Mouse (Mus musculus): ENCODE data around the gene Tmem209. TPM values are rescaled to one million over a fixed set of nuclear protein-coding genes. Genes with fewer than 3 reads are reported as not detected.
A peak's percentile ranks its signal among the peaks of the same experiment; 100 is the strongest.

The Tmem209 gene
- total RNA-seq, 2 experiments from 2014 or later, result 18.6 to 23.3 TPM

DNA sequence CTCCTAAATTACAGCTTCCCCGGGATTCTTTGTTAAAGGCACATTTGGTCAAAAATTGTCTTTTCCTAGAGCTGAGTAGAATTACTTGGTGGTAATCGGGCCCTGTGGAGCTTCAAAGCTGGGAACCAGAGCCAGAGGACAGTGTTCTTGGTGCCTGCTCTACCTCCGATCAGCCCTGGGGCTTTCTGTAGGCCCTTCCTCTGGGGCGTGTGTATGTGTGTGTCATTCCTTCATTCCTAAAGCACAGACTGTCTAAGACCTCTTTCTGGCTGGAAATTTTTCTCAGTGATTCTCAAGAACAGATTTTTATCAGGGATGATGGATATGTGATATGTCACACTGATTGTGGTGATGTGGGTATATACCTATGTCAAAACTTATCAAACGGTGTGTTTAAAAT, 29.2 kb upstream of the Tmem209 start:
- no peak for DNase-seq (ENCODE audit: low spot score in 2 of 2)

DNA sequence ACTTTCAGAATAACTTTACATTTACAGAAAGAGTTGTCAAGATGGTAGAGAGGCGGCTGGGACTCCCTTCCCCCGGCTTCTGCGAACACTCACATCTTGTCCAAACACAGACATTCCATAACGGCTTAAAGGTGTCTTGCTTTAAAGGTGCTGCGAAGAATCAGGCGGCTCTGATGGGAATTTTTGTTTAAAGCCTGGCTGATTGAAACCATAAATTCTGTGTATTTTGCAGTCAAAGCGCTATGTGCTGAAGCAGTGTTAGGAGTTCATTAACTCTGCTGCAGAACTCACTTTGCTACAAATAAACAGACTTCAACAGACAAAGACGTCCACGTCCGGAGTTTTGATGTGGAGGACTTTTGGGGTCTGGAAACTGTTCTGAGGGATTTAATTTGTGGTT, 28.7 kb upstream of the Tmem209 start:
- DNase-seq (ENCODE audit: low spot score in 2 of 2), result no peak

DNA sequence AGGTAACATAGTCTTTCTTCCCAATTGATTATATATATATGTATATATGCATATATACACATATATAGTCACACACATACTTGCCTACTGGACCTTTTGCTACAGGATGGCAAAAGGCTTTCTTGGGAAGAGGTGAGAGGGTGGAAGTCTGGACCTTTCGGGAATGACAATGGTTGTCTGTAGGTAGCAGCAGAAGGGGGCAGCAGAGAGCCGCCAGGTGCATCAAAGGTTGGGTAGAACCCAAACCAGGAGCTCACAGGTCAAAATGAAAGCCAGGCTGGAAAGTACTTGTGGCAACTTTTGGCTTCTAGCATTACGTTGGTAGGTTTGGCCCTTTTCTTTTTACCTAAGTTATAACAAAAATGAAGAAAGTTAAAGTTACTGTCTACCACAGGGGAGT, 25.8 kb upstream of the Tmem209 start:
- DNase-seq (ENCODE audit: low spot score in 2 of 2), result peak in 1 of 2 experiments; percentile 32

DNA sequence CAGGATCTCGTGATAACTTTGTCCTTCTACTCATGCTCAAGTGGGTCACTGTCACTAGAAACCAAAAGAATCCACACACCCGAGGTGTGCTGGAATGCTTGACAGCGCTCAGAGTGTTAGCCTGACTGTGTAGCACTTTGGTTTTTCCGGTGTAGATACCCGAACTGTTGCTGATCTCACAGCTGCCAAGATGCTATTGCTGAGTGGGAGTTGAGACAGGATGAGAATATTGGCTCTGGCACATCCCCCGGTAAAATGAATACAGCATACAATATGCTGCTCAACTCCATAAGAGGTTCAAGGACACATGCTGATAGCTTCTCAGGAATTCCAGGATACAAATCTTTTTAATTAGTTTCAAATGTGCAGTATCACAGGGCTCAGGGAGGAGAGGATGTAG, 19.2 kb upstream of the Tmem209 start:
- DNase-seq (ENCODE audit: low spot score in 2 of 2), result peak in 1 of 2 experiments; percentile 55

DNA sequence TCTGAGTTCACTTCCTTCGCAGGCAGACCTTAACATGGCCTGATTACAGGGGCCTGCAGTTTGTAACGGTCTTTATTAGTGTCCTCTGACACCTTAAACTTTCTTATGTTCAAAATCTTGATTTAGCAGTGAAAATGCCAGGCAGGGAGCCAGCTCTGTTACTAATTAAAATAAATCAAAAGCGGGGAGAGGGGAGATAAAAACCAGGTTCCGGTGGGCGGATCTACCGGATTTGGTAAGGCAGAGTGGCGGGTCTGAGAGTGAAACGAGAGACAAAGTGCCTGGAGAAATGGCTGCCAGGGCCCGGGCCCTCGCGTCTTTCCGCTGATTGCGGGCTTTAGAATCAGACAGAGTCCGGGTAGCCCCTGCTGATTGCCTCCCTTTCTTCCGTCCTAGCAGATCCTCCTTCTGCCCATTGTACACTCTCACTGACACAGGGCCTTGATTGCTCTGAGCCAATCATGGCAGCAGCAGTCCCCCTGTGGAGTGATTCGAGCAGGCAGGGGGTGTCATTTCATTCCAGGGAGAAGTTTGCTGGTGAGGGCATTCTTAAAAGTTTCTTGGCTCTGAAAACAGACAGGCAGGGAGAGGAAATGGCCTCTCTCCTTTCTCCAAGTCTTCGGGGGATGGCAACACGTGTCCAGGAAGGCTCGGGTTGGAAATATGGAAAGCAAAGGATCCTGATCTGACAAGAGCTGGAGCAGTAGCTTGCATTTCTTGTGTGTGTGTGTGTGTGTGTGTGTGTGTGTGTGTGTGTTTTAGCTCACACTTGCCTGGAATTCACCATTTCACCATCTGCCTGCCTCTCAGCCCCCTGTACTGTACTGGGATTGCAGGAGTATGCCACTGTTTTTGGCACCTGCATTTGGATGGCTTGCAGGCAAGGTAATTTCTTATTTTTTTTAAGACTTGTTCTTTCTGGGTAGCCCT, 17.3 kb upstream of the Tmem209 start:
- no peak for DNase-seq (ENCODE audit: low spot score in 2 of 2)

DNA sequence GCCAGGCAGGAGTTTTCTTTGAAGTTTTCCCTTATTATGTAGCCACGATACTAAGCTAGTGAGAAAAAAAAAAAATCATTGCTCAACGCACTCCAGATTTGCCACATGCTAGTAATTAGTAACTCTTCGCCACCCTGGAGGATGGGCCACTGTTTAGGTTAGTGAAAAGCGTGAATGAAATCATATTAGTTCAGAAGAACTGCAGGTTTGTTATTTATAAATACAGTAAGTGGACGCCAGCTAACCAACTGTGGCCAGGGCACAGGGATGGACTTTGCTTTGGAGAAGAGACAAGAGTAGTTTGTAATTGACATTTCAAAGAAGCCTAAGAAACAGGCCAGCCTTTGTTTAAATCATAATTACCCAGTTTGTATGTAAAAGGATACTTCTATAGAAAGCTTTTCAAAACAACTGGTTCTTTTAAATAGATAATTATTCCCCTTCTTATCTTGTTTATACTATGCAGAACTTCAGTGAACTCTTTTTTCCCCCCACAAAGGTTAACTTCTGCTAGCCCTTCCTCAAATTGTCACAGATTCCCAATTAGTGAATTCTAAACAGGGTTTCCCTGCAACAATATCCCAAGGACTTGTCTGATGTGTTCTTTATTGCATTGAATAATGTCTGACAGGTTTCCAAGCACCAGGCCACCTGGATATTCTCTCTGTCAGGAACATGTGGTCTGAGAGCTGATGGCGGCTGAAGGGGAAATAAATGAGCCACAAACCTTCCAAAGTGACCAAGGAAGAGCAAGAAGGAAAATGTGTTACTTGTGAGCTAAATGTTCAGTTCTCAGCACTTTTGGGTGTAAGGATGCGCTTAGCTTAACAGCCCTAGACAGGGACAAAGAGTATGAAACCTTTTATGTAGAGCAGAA, 16.1 kb upstream of the Tmem209 start:
- no peak for DNase-seq (ENCODE audit: low spot score in 2 of 2)

DNA sequence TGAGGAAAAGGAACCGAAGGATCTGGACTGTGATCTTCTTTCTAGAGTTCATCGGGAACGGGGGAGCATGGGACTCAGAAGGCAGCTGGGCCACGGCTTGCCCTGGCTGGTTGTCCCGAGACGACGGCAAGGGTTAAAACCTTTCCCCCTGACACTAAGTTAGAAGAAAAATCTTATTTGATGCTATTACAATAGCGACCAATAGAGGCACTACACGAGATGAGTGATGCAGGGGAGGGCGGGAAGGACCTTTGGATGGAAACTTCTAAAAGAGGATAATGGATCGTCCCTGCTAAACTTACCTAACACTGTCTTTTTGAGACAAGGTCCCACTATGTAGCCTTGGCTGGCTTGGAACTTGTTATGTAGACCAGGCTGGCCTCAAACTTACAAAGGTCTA, 10.8 kb upstream of the Tmem209 start:
- no peak for DNase-seq (ENCODE audit: low spot score in 2 of 2)

DNA sequence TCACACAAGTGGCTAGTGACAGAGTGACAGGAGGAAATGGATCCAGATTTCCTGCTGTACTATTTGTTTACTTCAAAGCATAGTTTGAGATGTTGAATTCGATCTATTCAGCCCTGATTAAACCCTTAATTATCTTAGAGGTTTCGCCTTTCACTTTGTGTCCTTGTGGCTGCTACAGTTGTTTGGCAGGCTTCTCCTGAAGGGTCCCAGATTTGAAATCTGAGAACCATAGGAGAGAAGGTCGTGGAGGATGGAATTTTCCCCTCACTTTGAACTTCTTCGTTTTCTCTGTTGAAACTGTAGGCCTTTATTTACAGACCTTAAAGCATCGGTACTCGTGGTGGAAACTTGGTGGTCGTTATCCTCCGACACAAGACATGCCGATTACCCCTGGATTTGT, 4.7 kb upstream of the Tmem209 start:
- no peak for DNase-seq (ENCODE audit: low spot score in 2 of 2)

DNA sequence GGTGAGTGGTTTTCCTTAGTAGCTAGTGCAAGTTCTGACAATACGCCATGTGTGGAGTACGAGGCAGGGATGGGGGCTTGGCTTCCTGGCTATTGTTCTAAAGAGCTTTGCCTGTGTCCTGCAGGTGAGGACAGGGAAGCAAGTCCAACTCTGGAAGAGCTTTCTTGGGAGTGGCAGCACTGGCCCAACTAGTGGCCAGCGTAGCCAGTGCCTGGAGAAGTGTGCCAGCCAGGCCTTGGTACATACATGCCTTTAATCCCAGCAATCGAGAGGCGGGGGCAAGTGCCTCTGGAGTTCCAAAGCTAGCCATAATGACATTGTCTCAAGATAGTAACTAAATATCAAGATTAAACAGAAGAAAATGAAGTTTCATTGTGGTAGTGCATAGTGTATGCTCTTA, 708 bp upstream of the Tmem209 start:
- DNase-seq (ENCODE audit: low spot score in 2 of 2), result no peak

DNA sequence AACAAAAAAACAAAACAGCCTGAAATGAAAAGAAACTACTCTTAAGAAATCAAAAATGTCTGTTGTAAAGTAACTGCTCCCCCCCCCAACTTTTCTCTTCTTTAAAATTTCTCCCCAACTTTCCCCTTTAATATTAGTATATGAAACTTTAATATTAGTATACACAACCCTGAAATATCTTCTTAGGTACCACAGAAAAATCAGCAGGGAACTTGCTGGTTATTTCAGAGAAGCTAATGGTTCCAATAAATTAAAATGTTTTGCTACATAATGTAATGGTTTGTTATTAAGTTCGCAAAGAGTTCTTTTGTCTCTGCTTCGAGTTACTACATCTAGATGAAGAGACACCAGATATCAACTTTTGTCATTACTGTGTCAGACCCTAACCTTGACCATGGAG, 759 bp downstream of the Tmem209 start:
- no peak for DNase-seq (ENCODE audit: low spot score in 2 of 2)

DNA sequence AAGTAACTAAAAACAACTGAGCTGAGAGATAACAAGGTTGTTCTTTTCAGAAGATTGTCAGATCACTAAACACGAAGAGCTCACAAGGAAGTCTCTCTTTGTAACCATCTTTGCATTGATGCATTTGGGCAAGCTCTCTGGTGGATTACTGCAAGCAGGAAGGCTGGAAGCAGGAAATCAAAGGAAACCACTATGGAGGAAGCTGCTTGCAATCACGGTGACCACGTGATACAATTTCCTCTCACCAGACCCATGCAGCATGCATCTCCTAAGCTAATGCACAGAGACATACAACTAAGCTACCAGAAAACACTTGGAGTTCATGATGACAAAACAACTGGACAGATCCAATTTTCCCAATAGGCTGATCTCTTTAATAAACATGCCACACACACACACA, 10.5 kb downstream of the Tmem209 start:
- DNase-seq (ENCODE audit: low spot score in 2 of 2), result no peak

DNA sequence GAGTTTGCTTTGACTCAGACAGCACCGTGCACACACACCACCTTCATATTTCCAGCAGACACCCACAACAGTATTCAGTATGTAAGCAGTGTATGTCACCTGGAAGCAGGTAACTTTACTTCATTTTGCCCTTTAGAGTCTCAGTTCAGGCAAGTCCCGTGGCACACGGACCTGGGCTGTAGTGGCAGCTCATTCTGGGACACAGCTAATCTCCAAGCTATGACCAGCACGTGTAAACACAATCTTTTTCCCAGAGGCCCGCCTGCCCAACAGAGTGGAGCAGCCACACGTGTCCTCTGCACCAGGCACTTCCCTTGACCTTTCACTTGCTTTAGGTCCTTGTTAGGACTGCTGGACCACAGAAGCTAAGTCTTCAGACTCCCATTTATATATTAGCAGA, 23.1 kb downstream of the Tmem209 start:
- DNase-seq (ENCODE audit: low spot score in 2 of 2), result no peak

DNA sequence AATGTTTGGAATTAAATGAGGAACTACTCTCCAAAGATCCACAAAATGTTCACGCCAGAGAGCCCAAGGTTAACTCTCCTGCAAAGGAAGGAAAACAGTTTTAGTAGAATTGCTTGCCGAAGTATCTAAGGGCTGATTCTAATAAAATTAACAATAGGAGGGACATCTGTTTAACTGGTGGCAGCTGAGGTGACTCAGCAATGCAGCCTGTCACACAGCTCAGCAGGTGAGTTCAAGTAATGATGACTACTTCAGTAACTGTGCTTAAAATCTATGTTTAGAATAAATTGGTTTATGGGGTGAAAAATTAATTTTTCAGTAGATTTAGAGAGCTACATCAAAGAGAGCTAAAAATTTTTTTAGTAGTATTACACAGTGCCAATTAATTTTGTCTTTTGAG, 26.7 kb downstream of the Tmem209 start:
- no peak for DNase-seq (ENCODE audit: low spot score in 2 of 2)

DNA sequence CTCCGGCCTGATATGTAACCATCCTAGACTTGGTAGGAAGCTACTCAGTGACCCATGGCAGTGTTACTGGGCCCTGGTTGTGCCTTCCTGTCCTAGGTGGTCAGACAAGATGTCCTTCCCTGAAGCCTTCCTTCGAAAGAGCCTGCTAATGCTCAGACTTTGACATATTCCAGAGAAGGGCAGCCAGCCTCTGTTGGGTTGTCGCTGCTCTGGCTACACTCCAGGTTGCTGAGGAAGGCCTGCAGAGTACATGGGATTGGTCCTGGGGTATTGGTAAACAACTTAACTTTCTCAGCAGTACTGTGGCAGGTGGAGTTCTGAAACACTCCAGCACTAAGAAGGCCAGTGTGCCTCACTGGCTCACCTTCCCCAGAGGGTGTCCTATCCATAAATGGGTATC, 30.2 kb downstream of the Tmem209 start:
- DNase-seq (ENCODE audit: low spot score in 2 of 2), result no peak

DNA sequence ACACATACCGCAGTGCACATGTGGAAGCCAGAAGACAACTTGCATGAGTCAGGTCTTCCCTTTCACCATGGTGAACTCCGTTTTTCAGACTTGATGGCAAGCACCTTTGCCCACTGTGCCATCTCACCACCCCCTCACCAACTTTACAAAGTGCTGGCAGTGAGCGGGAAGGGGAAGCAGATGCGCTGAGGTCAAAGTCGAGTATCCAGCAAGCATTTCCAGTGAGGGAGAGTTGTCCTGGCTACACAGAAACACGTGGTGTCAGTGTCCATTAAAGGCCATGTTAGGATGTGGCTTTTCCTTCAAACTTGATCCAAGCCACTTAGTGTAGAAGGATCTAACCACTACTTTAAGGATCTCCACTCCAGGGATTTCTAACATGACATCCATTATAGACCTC, 31.8 kb downstream of the Tmem209 start:
- DNase-seq (ENCODE audit: low spot score in 2 of 2), result no peak

DNA sequence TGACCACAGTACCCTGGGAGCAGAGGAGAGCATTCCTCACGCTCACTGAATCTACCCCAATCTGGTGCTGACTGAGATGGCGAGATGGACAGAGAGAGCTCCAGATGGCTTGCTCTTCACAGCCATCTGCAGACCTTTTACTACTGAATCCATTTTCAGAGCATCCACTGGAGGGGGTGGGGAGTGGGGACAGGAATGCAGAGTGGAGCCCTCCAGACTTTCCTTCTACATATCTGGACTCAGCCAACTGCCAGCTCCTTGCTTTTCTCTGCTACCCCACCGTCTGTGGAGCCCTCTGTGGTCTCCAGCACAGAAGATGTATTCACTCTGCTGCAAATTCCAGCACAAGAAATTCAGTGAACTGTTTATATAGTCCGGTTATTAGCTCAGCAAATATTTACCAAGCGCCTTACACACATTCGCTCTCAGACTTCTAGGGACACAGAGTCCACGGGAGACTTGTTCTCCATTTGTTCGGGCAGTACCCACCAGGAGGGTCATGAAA, 32.3 kb downstream of the Tmem209 start:
- peak in 1 of 2 experiments; percentile 45 for DNase-seq (ENCODE audit: low spot score in 2 of 2)

DNA sequence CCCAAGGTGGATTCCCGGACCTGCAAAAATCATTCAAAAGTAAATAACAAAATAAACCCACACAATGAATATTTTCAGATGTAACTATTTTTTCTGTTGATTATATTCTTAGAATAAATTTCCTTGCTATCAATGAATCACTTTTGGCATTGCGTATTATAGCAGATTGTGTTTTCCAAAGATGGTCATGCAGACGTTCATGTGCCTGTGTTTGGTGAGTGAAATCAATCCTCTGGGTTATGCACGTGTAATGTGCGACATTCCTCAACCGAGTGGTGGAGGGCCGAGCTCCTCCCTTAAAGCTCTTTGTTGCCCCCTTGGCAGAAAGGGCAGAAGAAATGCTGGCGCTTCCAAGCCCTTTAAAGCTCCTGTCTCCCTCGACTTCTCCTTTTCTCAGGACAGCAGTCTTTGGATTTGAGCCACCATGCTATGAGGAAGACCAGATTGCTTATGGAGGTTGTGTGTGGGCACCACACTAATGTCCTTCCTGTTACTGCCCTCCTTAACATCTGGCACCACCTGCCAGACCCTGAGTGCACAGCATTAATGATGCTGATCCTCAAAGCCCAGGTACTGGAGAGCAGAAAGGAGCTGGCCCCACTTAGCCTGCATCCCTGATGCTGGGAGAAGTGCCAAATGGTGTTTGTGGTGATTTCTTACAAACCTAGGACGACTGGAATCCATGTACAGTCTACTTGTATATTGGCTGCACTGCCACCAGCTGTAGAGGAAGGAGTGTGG, 33.4 kb downstream of the Tmem209 start:
- DNase-seq (ENCODE audit: low spot score in 2 of 2), result peak; percentile 34 to 67

DNA sequence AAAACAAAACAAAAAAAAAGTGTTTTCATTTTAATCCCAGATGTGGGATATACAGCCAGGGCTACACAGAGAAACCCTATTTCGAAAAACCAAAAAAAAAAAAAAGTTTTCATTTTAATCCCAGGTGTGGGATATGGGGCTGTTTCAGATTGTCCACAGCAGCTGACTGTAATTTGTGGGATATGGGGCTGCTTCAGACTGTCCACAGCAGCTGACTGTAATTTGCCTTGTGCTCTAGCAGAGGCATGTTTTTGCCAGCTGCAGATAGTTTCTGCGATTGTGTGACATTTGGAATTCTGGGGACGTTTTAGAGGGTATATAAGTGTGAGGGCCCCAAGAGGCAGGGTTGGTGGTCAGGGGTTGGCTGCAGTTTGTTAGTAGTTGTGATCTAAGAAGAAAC, 37.9 kb downstream of the Tmem209 start:
- no peak for DNase-seq (ENCODE audit: low spot score in 2 of 2)

DNA sequence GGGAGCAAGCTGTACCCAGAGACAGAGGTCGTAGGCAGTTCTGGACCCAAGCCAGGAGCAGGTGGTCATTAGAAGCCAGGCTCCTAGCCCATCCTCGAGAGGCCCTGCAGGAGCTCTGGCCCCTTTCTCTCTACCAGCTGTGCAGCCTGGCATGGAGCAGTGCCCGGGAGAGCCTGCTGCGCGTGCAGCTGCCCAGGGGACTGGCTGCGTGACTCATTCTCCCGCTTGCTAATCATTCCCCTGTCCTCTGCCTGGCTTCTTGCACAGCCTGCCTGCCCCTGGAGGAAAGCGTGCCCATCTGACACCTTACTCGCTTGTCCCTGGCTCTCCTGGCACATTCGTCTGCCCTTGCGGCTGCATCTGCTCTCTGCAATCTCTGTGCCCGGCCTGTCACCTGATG, 40.2 kb downstream of the Tmem209 start:
- peak; percentile 23 to 30 for DNase-seq (ENCODE audit: low spot score in 2 of 2)

DNA sequence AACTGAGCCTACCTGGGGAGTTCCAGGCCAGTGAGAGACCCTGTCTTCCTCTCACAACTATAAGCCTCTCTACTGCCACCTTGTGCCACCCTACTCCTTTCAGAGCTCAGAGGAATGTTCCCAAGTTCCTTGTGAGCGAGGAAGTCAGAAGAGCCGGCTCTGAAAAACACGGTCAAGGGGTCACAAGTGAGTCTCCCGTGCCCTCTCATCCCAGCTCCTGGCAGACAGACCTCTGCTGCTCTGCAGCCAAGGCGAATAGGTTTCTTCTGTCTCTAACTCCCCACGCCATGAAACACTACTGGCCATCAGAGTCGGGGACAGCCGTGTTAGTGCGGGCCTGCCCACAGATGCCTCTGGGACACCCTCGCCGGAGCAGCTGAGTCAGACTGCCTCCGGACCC, 40.9 kb downstream of the Tmem209 start:
- DNase-seq (ENCODE audit: low spot score in 2 of 2), result peak in 1 of 2 experiments; percentile 49

DNA sequence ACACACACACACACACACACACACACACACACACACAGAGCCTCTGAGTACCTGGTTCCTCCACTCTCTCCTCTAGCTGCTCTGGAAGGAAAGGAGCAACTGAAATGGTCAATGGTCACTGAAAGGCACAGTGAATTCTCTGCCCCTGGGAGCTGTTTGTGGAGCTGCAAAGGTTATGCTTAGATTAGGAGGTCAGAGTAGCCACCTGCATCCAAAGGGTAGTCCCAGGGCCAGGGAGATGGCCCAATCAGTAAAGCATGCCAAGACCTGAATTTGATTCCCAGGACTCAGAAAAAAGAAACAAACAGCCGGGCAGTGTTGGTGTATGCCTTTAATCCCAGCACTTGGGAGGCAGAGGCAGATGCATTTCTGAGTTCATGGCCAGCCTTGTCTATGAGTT, 41.5 kb downstream of the Tmem209 start:
- DNase-seq (ENCODE audit: low spot score in 2 of 2), result no peak

All from layer of hippocampus, adult 18-20 months (tissue).